Mouse (Mus musculus): ENCODE measurements around the gene Wnt5b. TPM values are rescaled to one million over a fixed set of nuclear protein-coding genes. Genes with fewer than 3 reads are reported as not detected.

Gene Wnt5b
- polyA plus RNA-seq, 1 experiment = 4.0 TPM

DNA sequence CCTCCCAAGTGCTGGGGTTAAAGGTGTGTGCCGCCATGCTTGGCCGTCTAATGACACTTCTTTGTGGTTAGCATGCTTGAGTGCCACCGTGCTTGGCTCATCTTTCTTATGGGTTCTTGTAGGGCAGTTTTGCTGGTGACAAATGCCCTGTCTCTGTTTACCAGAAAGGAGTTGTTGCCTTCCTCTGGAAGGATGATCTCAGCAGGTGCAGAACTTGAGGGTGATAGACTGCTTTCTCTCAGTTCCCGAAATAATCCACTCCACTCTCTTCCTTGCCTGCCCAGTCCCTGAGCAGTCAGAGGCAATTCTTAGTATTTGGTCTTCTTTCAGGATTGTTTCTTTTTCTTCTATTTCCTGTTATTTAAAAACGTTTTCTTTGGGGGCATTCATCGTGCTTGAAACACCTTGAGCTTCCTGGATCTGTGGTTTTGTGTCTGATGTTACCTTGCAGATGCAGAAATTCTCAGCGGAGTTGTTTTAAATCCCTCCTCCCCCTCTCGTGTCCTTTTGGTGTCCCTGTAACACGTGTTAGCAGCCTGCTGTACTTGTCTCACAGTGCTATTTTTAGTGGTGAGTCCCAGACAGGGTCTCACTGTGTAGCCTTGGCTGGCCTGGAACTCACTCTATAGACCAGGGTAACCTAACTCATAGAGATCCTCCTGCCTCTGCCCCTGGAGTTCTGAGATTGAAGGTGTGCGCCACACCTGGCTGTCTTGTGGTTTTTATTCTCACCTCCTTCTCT, 35.3 kb downstream of the Wnt5b start:
- TF ChIP-seq POLR2A (IDR thresholded peaks at IDR 0.05; ENCODE audit: low read depth, low read length) (no peak), CTCF (IDR thresholded peaks at IDR 0.05; ENCODE audit: borderline replicate concordance, insufficient read depth, low read length) (no peak)
- Histone ChIP-seq H3K27ac (ENCODE audit: insufficient read depth, low read length) (no peak overlapping the region), H3K4me1 (ENCODE audit: control insufficient read depth, insufficient read depth, low read length) (0 out of 2 replicates have a peak, but pooled peaks cover 4% of the 10 kb centered on the region)

DNA sequence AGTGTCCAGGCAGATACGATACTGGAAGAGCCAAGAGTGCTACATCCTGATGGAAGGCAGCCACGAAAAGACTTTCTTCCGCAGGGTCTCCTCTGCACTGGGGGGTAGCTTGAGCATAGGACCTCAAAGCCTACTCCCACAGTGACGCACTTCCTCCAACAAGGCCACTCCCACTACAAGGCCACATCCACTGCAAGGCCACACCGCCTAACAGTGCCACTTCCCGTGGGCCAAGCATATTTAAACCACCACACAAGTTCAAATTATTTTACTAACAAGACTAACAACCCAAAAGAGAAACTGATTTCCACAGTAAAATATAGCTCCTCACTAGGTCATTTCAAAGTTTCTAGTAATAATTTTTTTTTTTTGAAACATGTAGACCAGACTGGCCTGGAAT, 35.9 kb downstream of the Wnt5b start:
- no peaks in the 10 kb centered on the region for H3K4me1 ChIP-seq (ENCODE audit: control insufficient read depth, insufficient read depth, low read length)
- TF ChIP-seq CTCF (IDR thresholded peaks at IDR 0.05; ENCODE audit: borderline replicate concordance, insufficient read depth, low read length) = no peak
- TF ChIP-seq POLR2A (IDR thresholded peaks at IDR 0.05; ENCODE audit: low read depth, low read length) = no peak
- no peak overlapping the region for H3K4me3 ChIP-seq (ENCODE audit: insufficient read depth, low read length)
- H3K27ac ChIP-seq (ENCODE audit: insufficient read depth, low read length) = no peak overlapping the region

More for the DNA sequence above, 35.3 kb downstream of the Wnt5b start:
- H3K4me3 ChIP-seq (ENCODE audit: insufficient read depth, low read length) = no peak overlapping the region

GRCm38 (mm10) chr6:119505525-119506225, 38.5 kb downstream of the Wnt5b start:
- no peak overlapping the region for H3K4me3 ChIP-seq (ENCODE audit: insufficient read depth, low read length)
- H3K4me1 ChIP-seq (ENCODE audit: control insufficient read depth, insufficient read depth, low read length) = no peaks in the 10 kb centered on the region
- no peak overlapping the region for H3K27ac ChIP-seq (ENCODE audit: insufficient read depth, low read length)
- no peak for TF ChIP-seq POLR2A (IDR thresholded peaks at IDR 0.05; ENCODE audit: low read depth, low read length)
- TF ChIP-seq CTCF (IDR thresholded peaks at IDR 0.05; ENCODE audit: borderline replicate concordance, insufficient read depth, low read length) = no peak

- TF ChIP-seq CTCF (IDR thresholded peaks at IDR 0.05; ENCODE audit: borderline replicate concordance, insufficient read depth, low read length) (no peak), POLR2A (IDR thresholded peaks at IDR 0.05; ENCODE audit: low read depth, low read length) (no peak)
These were observed 39.4 kb downstream of the Wnt5b start for GRCm38 (mm10) chr6:119504756-119505155.

DNA sequence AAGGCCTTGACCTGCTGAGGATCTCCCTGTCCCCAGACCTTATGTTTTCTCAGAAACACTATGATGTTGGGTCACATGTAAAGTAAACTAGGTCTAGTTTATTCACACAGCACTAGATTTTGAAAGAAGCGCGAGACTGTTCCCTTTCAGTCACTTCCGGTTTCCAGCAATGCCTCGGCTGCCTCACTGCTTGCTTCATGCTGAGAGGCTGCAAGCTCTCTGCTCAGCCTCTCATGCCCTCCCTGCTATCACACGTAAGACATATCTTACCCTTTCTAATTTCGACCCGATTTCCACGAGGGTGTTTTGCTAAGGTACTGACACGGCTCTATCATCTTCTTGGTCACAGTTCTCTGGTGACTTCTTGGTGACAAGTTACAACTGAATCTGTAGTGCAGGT, 42.1 kb downstream of the Wnt5b start:
- Histone ChIP-seq H3K4me3 (ENCODE audit: insufficient read depth, low read length) (no peak overlapping the region), H3K4me1 (ENCODE audit: control insufficient read depth, insufficient read depth, low read length) (no peaks in the 10 kb centered on the region), H3K27ac (ENCODE audit: insufficient read depth, low read length) (no peak overlapping the region)
- no peak for TF ChIP-seq CTCF (IDR thresholded peaks at IDR 0.05; ENCODE audit: borderline replicate concordance, insufficient read depth, low read length)
- TF ChIP-seq POLR2A (IDR thresholded peaks at IDR 0.05; ENCODE audit: low read depth, low read length) = no peak

More at GRCm38 (mm10) chr6:119504756-119505155, 39.4 kb downstream of the Wnt5b start:
- H3K27ac ChIP-seq (ENCODE audit: insufficient read depth, low read length) = no peak overlapping the region
- no peak overlapping the region for H3K4me3 ChIP-seq (ENCODE audit: insufficient read depth, low read length)
- H3K4me1 ChIP-seq (ENCODE audit: control insufficient read depth, insufficient read depth, low read length) = no peaks in the 10 kb centered on the region

- Histone ChIP-seq H3K4me1 (ENCODE audit: control insufficient read depth, insufficient read depth, low read length) (no peaks in the 10 kb centered on the region), H3K27ac (ENCODE audit: insufficient read depth, low read length) (no peak overlapping the region), H3K4me3 (ENCODE audit: insufficient read depth, low read length) (no peak overlapping the region)
- TF ChIP-seq CTCF (IDR thresholded peaks at IDR 0.05; ENCODE audit: borderline replicate concordance, insufficient read depth, low read length) (no peak), POLR2A (IDR thresholded peaks at IDR 0.05; ENCODE audit: low read depth, low read length) (no peak)
These were observed 44.1 kb downstream of the Wnt5b start for GRCm38 (mm10) chr6:119500086-119500485.

GRCm38 (mm10) chr6:119499271-119499670, 44.9 kb downstream of the Wnt5b start:
- no peaks in the 10 kb centered on the region for H3K4me1 ChIP-seq (ENCODE audit: control insufficient read depth, insufficient read depth, low read length)
- TF ChIP-seq POLR2A (IDR thresholded peaks at IDR 0.05; ENCODE audit: low read depth, low read length) (no peak), CTCF (IDR thresholded peaks at IDR 0.05; ENCODE audit: borderline replicate concordance, insufficient read depth, low read length) (no peak)
- no peak overlapping the region for H3K27ac ChIP-seq (ENCODE audit: insufficient read depth, low read length)
- H3K4me3 ChIP-seq (ENCODE audit: insufficient read depth, low read length) = no peak overlapping the region

DNA sequence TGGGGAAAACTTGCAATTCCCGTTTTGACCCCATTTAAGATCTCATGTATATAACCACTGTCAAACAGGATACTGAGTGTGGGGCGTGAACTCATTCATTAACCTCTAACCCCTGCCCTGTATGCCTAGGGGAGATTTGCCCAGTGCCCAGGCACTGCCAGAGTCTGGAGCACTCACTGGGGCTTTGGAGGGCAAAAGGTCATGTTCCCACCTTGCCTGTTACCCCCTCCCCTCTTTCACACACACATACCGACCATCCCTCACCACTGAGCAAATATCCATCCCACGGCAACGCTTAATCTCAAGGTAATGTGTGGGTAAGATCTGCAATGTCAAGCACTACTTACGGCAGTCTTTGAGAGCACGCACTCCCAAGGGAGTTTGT, 51.5 kb downstream of the Wnt5b start:
- H3K4me1 ChIP-seq (ENCODE audit: control insufficient read depth, insufficient read depth, low read length) = no peaks in the 10 kb centered on the region; the same call in 1 of the 2 replicates
- no peak overlapping the region for H3K27ac ChIP-seq (ENCODE audit: insufficient read depth, low read length)
- no peak overlapping the region for H3K4me3 ChIP-seq (ENCODE audit: insufficient read depth, low read length)
- TF ChIP-seq CTCF (IDR thresholded peaks at IDR 0.05; ENCODE audit: borderline replicate concordance, insufficient read depth, low read length) = no peak
- TF ChIP-seq POLR2A (IDR thresholded peaks at IDR 0.05; ENCODE audit: low read depth, low read length) = no peak

DNA sequence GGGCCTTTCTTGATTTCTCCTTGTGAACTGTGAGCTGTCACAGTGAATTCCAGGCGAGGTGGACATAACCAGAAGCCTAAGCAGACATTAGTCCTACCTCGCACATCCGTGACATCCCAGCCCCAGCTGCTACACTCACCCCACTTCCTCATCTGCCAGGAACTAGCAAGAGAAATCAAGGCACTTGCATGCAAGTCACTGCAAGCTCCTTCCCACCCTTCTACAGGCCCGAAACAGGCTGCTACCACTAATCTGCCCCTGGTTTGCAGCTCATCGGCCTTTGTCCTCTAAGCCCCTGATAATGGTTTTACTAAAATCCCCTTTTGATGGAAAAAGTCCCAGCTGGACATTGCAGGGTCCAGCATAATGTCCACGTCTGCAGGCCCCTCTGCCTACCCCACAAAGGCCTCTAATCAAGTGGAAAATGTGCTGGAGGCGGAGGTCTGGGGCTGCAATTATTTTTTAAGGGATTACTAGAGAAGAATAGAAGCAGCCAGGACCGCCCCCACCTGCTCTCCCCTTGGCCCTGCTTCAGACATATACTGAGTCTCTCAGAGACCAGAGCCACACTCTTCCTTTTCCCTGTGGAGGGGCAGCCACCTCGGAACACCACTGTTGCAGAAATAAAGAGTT, 52.0 kb downstream of the Wnt5b start:
- Histone ChIP-seq H3K27ac (ENCODE audit: insufficient read depth, low read length) (no peak overlapping the region), H3K4me3 (ENCODE audit: insufficient read depth, low read length) (no peak overlapping the region), H3K4me1 (ENCODE audit: control insufficient read depth, insufficient read depth, low read length) (no peaks in the 10 kb centered on the region; the same call in 1 of the 2 replicates)
- TF ChIP-seq POLR2A (IDR thresholded peaks at IDR 0.05; ENCODE audit: low read depth, low read length) (no peak), CTCF (IDR thresholded peaks at IDR 0.05; ENCODE audit: borderline replicate concordance, insufficient read depth, low read length) (no peak)

All from embryonic fibroblast, embryonic 13.5 days (primary cell).